Mouse (Mus musculus): Measurements from ENCODE around the gene Aaed1. TPM values are rescaled to one million over a fixed set of nuclear protein-coding genes. Genes with fewer than 3 reads are reported as not detected.
"Not testable (repeated sequence)": the region's sequence is repeated elsewhere in the genome, so short reads cannot be mapped to it uniquely, and the experiment has no call there.

Gene Aaed1
- polyA plus RNA-seq, 1 experiment from 2014 or later: 15.8 TPM

- ATAC-seq (ENCODE audit: low FRiP score): peak; percentile 48; the same call in 1 of the 2 replicates
- no peaks in the 10 kb centered on the region for H3K4me1 ChIP-seq (replicated peaks; ENCODE audit: control insufficient read depth, insufficient read depth, low read length)
- H3K4me3 ChIP-seq (replicated peaks; ENCODE audit: low read length): no peak overlapping the region
- no peak overlapping the region for H3K4me2 ChIP-seq (replicated peaks)
- no peaks in the 10 kb centered on the region for H3K9me3 ChIP-seq (ENCODE audit: control insufficient read depth, low read length)
- 61% methylated on average over 7 of the region's 7 CpGs for WGBS
- no peaks in the 10 kb centered on the region for H3K27me3 ChIP-seq (ENCODE audit: control insufficient read depth, insufficient read depth, low read length)
- H3K36me3 ChIP-seq (replicated peaks; ENCODE audit: control insufficient read depth, insufficient read depth): no peaks in the 10 kb centered on the region
- no peak overlapping the region for H3K9ac ChIP-seq
- no peak for DNase-seq (ENCODE audit: low spot score)
- no peak overlapping the region for H3K27ac ChIP-seq
Measured at GRCm38 (mm10) chr13:64259903-64260302, 52.6 kb downstream of the Aaed1 start.

DNA sequence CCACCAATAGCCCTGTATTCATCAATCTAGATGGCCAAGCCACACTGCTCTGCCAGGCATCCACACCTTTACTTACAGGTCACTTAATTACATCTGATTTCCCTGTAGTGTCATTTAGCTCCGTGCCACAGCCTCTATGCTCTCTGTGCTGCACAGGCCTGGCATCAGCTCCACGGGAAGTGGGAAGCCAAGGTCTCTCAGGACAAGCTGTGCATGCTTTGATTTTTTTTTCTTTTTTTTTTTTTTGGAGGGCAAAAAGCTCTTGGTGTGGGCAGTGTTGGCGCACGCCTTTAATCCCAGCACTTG lies 54.0 kb downstream of the Aaed1 start:
- Histone ChIP-seq H3K36me3 (replicated peaks; ENCODE audit: control insufficient read depth, insufficient read depth) (no peaks in the 10 kb centered on the region), H3K4me1 (replicated peaks; ENCODE audit: control insufficient read depth, insufficient read depth, low read length) (no peaks in the 10 kb centered on the region), H3K9ac (no peak overlapping the region), H3K4me3 (replicated peaks; ENCODE audit: low read length) (no peak overlapping the region), H3K27ac (peak overlapping the region; percentile 2; the same call in 1 of the 2 replicates), H3K9me3 (ENCODE audit: control insufficient read depth, low read length) (no peaks in the 10 kb centered on the region), H3K27me3 (ENCODE audit: control insufficient read depth, insufficient read depth, low read length) (no peaks in the 10 kb centered on the region), H3K4me2 (replicated peaks) (no peak overlapping the region)
- ATAC-seq (ENCODE audit: low FRiP score) (no peak), DNase-seq (ENCODE audit: low spot score) (no peak)
- WGBS: 55% methylated on average over 4 of the region's 4 CpGs

DNA sequence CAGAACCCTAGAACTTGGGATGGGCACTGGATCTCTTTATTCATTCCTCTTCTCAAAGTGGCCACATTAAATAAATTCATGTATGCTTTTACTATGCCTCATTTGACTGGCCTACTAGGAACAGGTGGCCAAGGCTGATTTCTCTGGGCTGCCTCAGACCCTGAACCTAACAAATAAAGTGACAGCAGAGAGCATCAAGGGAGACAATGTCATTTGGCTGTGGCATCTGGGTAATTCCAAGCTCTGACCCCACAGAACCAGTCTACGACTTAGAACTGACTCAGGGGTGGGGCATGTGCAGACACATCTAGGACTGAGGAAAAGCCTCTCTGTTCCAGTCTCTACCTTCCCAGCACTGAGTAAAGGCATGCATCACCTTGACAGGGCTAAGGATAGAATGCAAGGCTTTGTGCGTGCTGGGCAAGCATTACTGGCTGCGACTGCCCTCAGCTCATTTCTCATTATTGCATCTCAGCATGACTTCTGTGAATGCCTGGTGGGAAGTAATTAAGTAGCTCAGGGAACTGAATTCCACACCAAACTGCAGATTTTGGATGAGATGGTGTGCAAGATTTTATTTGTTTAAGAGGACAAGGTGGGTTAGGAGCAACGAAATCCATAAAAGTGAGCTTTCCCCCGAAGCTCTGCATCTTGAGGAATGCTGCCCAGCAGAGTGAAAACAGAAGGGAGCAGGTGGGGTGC lies 54.5 kb downstream of the Aaed1 start:
- 18% methylated on average over 5 of the region's 5 CpGs for WGBS

DNA sequence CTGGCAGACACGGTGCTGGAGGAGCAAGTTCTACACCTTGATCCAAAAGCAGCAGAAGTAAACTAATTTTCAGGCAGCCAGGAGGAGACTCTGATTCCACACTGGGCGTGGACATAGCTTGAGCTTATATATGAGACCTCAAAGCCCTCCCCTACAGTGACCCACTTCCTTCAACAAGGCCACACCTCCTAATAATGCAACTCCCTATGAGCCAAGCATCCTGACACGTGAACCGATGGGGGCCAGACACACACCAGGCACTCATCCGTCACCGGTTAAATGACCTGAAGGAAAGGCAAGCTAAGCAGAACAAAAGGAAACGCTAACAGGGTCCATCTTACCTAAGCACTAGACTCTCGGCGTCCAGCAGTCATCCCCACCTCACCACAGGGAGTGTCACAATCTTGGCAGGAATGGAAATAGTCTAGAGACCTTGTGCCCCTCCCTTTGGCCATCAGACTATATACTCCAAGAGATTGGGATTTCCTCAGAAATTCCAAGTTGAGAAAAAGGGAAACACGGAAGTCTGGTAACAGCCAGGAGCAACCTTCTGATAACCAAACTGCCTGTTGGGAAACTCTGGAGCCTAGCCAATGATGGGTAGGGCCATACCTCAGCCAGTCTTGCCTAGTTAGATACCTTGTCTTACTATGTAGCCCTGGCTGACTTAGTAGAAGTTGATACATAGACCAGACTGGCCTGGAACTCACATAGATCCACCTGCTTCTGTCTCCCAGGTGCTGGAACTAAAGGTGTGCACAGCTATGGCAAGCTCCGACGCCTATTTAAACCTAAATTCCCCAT lies 55.3 kb downstream of the Aaed1 start:
- no peaks in the 10 kb centered on the region for H3K9me3 ChIP-seq (ENCODE audit: control insufficient read depth, low read length)
- no peak overlapping the region for H3K4me3 ChIP-seq (replicated peaks; ENCODE audit: low read length)
- H3K9ac ChIP-seq: no peak overlapping the region
- WGBS: 71% methylated on average over 12 of the region's 12 CpGs
- H3K27me3 ChIP-seq (ENCODE audit: control insufficient read depth, insufficient read depth, low read length): no peaks in the 10 kb centered on the region
- no peak overlapping the region for H3K27ac ChIP-seq
- DNase-seq (ENCODE audit: low spot score) (no peak), ATAC-seq (ENCODE audit: low FRiP score) (no peak)
- no peaks in the 10 kb centered on the region for H3K36me3 ChIP-seq (replicated peaks; ENCODE audit: control insufficient read depth, insufficient read depth)
- no peak overlapping the region for H3K4me2 ChIP-seq (replicated peaks)
- no peaks in the 10 kb centered on the region for H3K4me1 ChIP-seq (replicated peaks; ENCODE audit: control insufficient read depth, insufficient read depth, low read length)

More for the DNA sequence above, 54.5 kb downstream of the Aaed1 start:
- DNase-seq (ENCODE audit: low spot score) (no peak), ATAC-seq (ENCODE audit: low FRiP score) (peak; percentile 76; the same call in 1 of the 2 replicates)
- Histone ChIP-seq H3K27ac (peak overlapping the region; percentile 2; the same call in 1 of the 2 replicates), H3K9me3 (ENCODE audit: control insufficient read depth, low read length) (no peaks in the 10 kb centered on the region), H3K36me3 (replicated peaks; ENCODE audit: control insufficient read depth, insufficient read depth) (no peaks in the 10 kb centered on the region), H3K4me1 (replicated peaks; ENCODE audit: control insufficient read depth, insufficient read depth, low read length) (no peaks in the 10 kb centered on the region), H3K9ac (no peak overlapping the region), H3K4me3 (replicated peaks; ENCODE audit: low read length) (no peak overlapping the region), H3K4me2 (replicated peaks) (no peak overlapping the region), H3K27me3 (ENCODE audit: control insufficient read depth, insufficient read depth, low read length) (no peaks in the 10 kb centered on the region)

DNA sequence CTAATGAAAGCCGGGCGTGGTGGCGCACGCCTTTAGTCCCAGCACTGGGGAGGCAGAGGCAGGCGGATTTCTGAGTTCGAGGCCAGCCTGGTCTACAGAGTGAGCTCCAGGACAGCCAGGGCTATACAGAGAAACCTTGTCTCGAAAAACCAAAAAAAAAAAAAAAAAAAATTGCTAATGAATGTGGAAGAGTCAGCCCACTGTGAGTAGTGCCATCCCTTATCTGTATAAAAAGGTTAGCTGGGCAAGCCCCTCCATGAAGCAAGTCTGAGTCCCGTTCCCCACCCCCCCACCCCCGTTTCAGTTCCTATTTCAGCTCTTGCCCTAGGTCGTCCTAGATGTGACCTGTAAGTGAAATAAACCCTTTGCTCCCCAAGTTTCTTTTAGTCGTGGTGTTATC lies 58.3 kb downstream of the Aaed1 start:
- H3K4me2 ChIP-seq (replicated peaks); H3K27ac ChIP-seq; H3K9ac ChIP-seq; H3K4me1 ChIP-seq (replicated peaks; ENCODE audit: control insufficient read depth, insufficient read depth, low read length); H3K9me3 ChIP-seq (ENCODE audit: control insufficient read depth, low read length); DNase-seq (ENCODE audit: low spot score); H3K36me3 ChIP-seq (replicated peaks; ENCODE audit: control insufficient read depth, insufficient read depth); H3K27me3 ChIP-seq (ENCODE audit: control insufficient read depth, insufficient read depth, low read length); ATAC-seq (ENCODE audit: low FRiP score); H3K4me3 ChIP-seq (replicated peaks; ENCODE audit: low read length): not testable (repeated sequence)
- WGBS: 83% methylated on average over 10 of the region's 11 CpGs

GRCm38 (mm10) chr13:64253697-64254096 lies 58.8 kb downstream of the Aaed1 start:
- Histone ChIP-seq H3K27ac (no peak overlapping the region), H3K4me2 (replicated peaks) (no peak overlapping the region), H3K4me3 (replicated peaks; ENCODE audit: low read length) (no peak overlapping the region), H3K27me3 (ENCODE audit: control insufficient read depth, insufficient read depth, low read length) (no peaks in the 10 kb centered on the region), H3K36me3 (replicated peaks; ENCODE audit: control insufficient read depth, insufficient read depth) (no peaks in the 10 kb centered on the region), H3K9ac (no peak overlapping the region), H3K4me1 (replicated peaks; ENCODE audit: control insufficient read depth, insufficient read depth, low read length) (no peaks in the 10 kb centered on the region), H3K9me3 (ENCODE audit: control insufficient read depth, low read length) (no peaks in the 10 kb centered on the region)
- no peak for ATAC-seq (ENCODE audit: low FRiP score)
- no peak for DNase-seq (ENCODE audit: low spot score)

GRCm38 (mm10) chr13:64252147-64252546 lies 60.4 kb downstream of the Aaed1 start:
- WGBS: 80% methylated on average over 5 of the region's 5 CpGs

GRCm38 (mm10) chr13:64250363-64250762 lies 62.1 kb downstream of the Aaed1 start:
- WGBS: 23% methylated on average over 1 of the region's 1 CpGs
- H3K27ac ChIP-seq: no peak overlapping the region
- H3K27me3 ChIP-seq (ENCODE audit: control insufficient read depth, insufficient read depth, low read length): 0 out of 2 replicates have a peak, but pooled peaks cover 3% of the 10 kb centered on the region
- ATAC-seq (ENCODE audit: low FRiP score) (no peak), DNase-seq (ENCODE audit: low spot score) (no peak)
- no peak overlapping the region for H3K4me3 ChIP-seq (replicated peaks; ENCODE audit: low read length)
- H3K9me3 ChIP-seq (ENCODE audit: control insufficient read depth, low read length): no peaks in the 10 kb centered on the region
- H3K4me1 ChIP-seq (replicated peaks; ENCODE audit: control insufficient read depth, insufficient read depth, low read length): peaks cover 6% of the 10 kb centered on the region; the same call in 1 of the 2 replicates
- H3K36me3 ChIP-seq (replicated peaks; ENCODE audit: control insufficient read depth, insufficient read depth): no peaks in the 10 kb centered on the region
- H3K4me2 ChIP-seq (replicated peaks): no peak overlapping the region
- no peak overlapping the region for H3K9ac ChIP-seq

More at GRCm38 (mm10) chr13:64252147-64252546, 60.4 kb downstream of the Aaed1 start:
- DNase-seq (ENCODE audit: low spot score) (no peak), ATAC-seq (ENCODE audit: low FRiP score) (no peak)
- Histone ChIP-seq H3K9me3 (ENCODE audit: control insufficient read depth, low read length) (no peaks in the 10 kb centered on the region), H3K36me3 (replicated peaks; ENCODE audit: control insufficient read depth, insufficient read depth) (no peaks in the 10 kb centered on the region), H3K27me3 (ENCODE audit: control insufficient read depth, insufficient read depth, low read length) (0 out of 2 replicates have a peak, but pooled peaks cover 3% of the 10 kb centered on the region), H3K9ac (no peak overlapping the region), H3K27ac (no peak overlapping the region), H3K4me3 (replicated peaks; ENCODE audit: low read length) (no peak overlapping the region), H3K4me2 (replicated peaks) (no peak overlapping the region), H3K4me1 (replicated peaks; ENCODE audit: control insufficient read depth, insufficient read depth, low read length) (peaks cover 6% of the 10 kb centered on the region; the same call in 1 of the 2 replicates)

DNA sequence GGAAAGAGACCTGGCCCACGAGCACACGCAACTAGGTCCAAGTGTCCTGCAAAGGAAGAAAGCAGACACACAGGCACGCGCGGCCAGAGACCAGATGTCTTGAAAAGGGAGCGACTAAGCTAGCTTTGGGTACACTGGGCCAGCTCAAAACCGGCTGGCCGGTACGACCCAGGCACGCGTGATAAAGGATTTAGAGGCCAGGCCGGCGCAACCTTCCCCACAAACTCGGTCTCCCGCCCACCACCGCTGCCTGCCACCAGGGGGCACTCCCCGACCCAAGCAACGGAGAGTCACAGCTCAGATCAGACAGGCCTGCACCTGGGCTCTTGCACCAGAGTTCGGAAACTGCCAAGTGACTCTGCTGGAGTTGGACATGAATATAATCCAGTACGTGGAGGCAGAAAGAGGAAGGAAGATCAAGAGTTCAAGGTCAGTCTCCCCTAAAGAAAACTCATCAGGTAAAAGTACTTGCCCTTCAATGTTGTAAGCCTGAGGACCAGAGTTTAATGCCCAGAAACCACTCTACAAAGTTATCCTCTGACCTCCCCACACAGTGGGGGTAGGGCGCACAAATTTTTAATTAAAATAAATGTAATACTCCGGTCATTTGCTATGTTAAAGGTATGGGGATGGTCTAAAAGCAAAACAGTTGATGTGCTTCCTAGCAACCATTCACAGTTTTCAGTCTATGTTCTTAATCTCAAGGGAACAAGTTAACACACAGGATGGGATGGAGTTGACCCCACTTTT lies 63.6 kb downstream of the Aaed1 start:
- Histone ChIP-seq H3K27ac (no peak overlapping the region), H3K4me3 (replicated peaks; ENCODE audit: low read length) (peak overlapping the region; percentile 44), H3K4me1 (replicated peaks; ENCODE audit: control insufficient read depth, insufficient read depth, low read length) (peaks cover 6% of the 10 kb centered on the region; the same call in 1 of the 2 replicates), H3K4me2 (replicated peaks) (peak overlapping the region; percentile 80), H3K36me3 (replicated peaks; ENCODE audit: control insufficient read depth, insufficient read depth) (no peaks in the 10 kb centered on the region), H3K27me3 (ENCODE audit: control insufficient read depth, insufficient read depth, low read length) (0 out of 2 replicates have a peak, but pooled peaks cover 3% of the 10 kb centered on the region), H3K9ac (peak overlapping the region; percentile 61), H3K9me3 (ENCODE audit: control insufficient read depth, low read length) (no peaks in the 10 kb centered on the region)
- peak; percentile 85 for ATAC-seq (ENCODE audit: low FRiP score)
- WGBS: 8% methylated on average over 22 of the region's 22 CpGs
- peak; percentile 80 for DNase-seq (ENCODE audit: low spot score)
